Mouse (Mus musculus) gastrocnemius, adult 2 months (tissue): ENCODE results near the gene Cmpk2. TPM values are rescaled to one million over a fixed set of nuclear protein-coding genes. Genes with fewer than 3 reads are reported as not detected.
"Not testable (repeated sequence)": the region's sequence is repeated elsewhere in the genome, so short reads cannot be mapped to it uniquely, and the experiment has no call there.

Experiments
- DNase-seq: peaks from one replicate; pipeline ENCODE4 v3.0.0; 2022
- H3K27ac ChIP-seq: fragments of 200-600 bp; 2 replicates; pipeline ENCODE4 v1.8.1; 2022; ENCODE audit warnings: mild to moderate bottlenecking
- H3K4me3 ChIP-seq: fragments of 200-600 bp; 2 replicates; pipeline ENCODE4 v1.8.1; 2022; ENCODE audit warnings: mild to moderate bottlenecking, moderate library complexity
- CTCF ChIP-seq: fragments of 200-600 bp; IDR thresholded peaks from 2 replicates; pipeline ENCODE4 v1.8.1; 2022; ENCODE audit warnings: antibody characterized with exemption, mild to moderate bottlenecking, moderate library complexity
- intact Hi-C: fragments of 180-260 bp; cut with DNase I; formaldehyde crosslinking; loops from one replicate; pipeline ENCODE4 v1.15.1; 2025
- total RNA-seq, 2 experiments: library from RNA; stranded (reverse); gene quantifications; 2 replicates each; pipeline ENCODE4 v1.2.3; 2021

Gene Cmpk2
- total RNA-seq, 2 experiments from 2014 or later, result 0.97 to 1.8 TPM

DNA sequence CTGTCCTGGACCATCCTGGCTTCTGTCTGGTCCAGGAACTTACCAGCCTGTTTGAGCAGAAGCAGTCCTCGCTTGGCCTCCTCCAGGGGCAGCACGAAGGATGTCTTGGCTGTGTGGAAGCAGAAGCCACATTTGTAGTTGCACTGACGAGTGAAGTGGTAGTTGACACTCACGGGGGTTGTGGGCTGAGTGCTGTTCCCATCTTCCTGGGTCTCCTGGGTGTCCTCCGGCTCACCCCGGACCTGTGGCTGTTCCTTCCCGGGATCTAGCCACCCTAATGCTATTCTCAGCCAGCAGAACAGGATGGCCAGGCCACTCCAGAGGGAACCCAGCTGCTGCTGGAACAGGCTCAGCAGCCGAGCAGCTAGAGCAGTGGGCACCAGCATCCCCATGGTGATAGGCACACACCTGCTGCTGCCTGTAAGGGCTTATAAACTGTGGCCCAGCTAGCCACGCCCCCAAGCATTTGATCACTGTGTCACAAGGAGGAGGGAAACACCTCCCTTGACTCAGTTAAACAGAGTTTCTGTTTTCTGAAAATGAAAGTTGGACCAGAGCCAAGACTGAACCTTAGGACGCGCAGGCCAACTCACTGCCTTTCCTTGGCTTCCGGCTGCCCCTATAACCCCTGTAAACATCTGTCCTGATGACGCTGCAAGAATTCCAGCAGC is 12.8 kb upstream of the Cmpk2 start, which contains the start of gene Rsad2:
Gene Rsad2 (minus strand): TSS at position 425 of the 671 bp plus-strand sequence.
- DNase-seq, result peak; percentile 76
- no peak for TF ChIP-seq CTCF
- intact Hi-C loops, result no loop called here
- peak within 1 kb of the TSS; percentile 79 for H3K27ac ChIP-seq
- peak within 1 kb of the TSS; percentile 65 for H3K4me3 ChIP-seq

DNA sequence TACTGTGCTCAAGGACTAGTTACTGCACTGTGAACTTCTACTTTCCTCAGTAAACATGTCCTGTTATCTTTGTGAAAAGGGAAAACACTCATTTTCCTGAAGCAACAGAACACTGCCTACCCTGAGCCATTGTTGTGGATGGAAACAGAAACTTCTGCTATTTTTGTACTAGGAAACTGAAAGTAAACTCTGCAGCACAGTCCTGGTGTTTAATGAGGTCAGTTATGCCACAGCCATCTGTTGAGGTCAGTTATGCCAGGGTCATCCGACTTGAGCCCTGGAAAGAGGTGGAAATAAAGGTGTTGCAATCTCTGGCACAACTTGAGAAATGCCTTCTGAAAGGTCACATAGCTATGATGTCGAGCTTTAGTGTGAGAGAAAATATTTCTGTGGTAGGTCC is 8.9 kb upstream of the Cmpk2 start:
- intact Hi-C loops, result no loop called here
- DNase-seq, result peak; percentile 44
- TF ChIP-seq CTCF, result no peak
- Histone ChIP-seq H3K27ac (peak overlapping the region; percentile 59), H3K4me3 (peak overlapping the region; percentile 55)

DNA sequence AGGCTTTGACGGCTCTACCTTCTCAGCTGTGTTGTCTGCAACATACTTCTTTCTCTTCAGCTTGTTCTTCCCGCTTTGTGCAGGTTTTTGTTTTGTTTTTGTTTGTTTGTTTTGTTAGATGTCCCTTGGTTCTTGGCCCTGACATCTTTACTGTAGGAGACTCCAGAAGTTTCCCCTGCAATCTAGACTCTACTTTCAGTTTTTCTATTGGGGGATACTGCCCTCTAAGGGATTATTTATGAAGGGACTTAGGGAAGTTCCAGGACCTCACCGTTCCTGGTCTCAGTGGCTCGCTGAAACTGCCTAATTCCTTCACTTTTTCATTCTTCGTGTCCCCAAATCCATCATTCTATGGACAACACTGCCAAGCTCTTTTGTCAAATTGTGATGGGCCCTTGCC is 3.4 kb upstream of the Cmpk2 start:
- peak; percentile 34; the same call in 1 of the 2 replicates for TF ChIP-seq CTCF
- no peak for DNase-seq
- Histone ChIP-seq H3K4me3 (no peak overlapping the region), H3K27ac (no peak overlapping the region)
- intact Hi-C loops, result no loop called here

GRCm38 (mm10) chr12:26470042-26470409 is 1.0 kb downstream of the Cmpk2 start:
- H3K27ac ChIP-seq, result peak overlapping the region; percentile 84
- H3K4me3 ChIP-seq, result peak overlapping the region; percentile 83
- intact Hi-C loops, result no loop called here
- TF ChIP-seq CTCF, result no peak
- no peak for DNase-seq

DNA sequence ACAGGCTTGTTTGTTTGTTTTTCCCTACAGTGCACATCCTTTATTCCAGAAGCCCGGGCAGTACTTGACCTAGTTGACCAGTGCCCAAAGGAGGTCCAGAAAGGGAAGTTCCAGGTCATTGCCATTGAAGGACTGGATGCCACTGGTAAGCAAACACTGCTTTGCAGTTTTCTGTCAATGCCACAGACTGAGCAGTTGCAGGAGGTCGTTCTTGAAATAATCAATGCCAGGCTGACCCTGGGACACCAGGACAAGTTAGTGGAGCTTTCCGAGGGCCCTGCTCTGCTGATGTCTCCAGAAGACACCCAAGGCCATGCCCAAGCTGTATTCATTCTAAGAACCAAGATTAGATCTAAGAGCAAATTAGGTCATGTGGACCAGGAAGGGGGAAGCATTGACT is 2.4 kb downstream of the Cmpk2 start:
- intact Hi-C loops, result no loop called here
- Histone ChIP-seq H3K27ac (no peak overlapping the region), H3K4me3 (no peak overlapping the region)
- no peak for TF ChIP-seq CTCF
- no peak for DNase-seq

- intact Hi-C loops, result no loop called here
These were observed 3.9 kb downstream of the Cmpk2 start for GRCm38 (mm10) chr12:26472770-26473481.

DNA sequence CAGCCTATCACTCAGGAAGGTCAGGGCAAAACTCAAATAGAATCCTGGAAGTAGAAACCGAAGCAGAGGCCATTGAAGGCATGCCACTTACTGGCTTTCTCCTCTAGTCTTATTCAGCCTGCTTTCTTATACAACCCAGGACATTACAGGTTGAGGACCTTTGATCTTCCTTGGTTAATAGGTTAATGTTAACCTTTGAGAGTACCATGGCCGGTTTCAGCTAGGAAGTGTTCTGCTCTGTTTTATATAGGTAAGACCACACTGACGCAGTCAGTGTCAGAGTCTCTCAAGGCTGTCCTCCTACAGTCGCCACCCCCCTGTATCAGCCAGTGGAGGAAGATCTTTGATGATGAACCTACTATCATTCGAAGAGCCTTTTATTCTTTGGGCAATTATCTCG is 4.7 kb downstream of the Cmpk2 start:
- no peak for TF ChIP-seq CTCF
- DNase-seq, result no peak
- no peak overlapping the region for H3K4me3 ChIP-seq
- intact Hi-C loops, result no loop called here
- no peak overlapping the region for H3K27ac ChIP-seq

More at GRCm38 (mm10) chr12:26472770-26473481, 3.9 kb downstream of the Cmpk2 start:
- Histone ChIP-seq H3K27ac (no peak overlapping the region), H3K4me3 (no peak overlapping the region)
- no peak for TF ChIP-seq CTCF
- DNase-seq, result no peak

- TF ChIP-seq CTCF, result no peak
- intact Hi-C loops, result no loop called here
- H3K27ac ChIP-seq, result no peak overlapping the region
These were observed 8.2 kb downstream of the Cmpk2 start for GRCm38 (mm10) chr12:26477198-26477597.

DNA sequence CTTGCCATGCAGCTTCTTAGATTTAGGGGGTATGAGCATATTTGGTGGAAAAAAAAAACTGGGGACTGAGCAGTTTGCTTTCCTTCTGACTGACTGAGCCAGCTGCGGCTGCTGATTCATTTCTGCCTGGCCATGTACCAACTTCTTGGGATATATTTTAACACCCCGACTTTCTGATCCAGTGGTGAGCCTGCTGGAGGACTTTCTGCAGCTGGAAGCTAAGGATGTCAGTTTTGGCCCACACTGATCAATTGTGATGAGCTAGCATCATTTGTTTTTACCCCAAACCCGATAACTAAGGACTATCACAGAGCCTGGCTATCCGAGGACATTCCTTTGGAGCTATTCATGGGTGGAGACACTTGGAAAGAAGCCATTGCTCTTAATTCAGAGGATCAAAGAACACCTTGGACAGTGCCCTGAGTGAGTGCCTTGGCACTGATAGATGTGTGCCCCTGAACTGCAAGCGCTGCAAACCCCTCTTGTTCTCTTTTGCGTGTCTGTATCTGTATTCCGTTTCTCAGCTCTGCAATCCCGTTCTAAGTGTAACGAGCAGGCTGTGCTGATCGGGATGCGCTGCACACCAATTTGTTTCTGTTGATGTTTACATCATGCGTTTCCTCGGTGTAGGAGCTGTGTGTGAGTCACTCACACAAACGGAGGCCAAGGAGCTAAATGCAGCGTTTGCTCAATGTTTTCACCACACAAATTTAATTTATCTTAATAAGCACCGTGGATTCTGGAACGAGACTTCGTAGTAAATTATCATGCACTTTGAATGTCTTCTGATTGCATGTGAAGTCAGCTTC is 9.4 kb downstream of the Cmpk2 start:
- H3K27ac ChIP-seq, result peak overlapping the region; percentile 62
- H3K4me3 ChIP-seq, result peak overlapping the region; percentile 49
- peak; percentile 68 for DNase-seq
- no peak for TF ChIP-seq CTCF
- intact Hi-C loops, result no loop called here

More at GRCm38 (mm10) chr12:26477198-26477597, 8.2 kb downstream of the Cmpk2 start:
- no peak overlapping the region for H3K4me3 ChIP-seq
- no peak for DNase-seq

DNA sequence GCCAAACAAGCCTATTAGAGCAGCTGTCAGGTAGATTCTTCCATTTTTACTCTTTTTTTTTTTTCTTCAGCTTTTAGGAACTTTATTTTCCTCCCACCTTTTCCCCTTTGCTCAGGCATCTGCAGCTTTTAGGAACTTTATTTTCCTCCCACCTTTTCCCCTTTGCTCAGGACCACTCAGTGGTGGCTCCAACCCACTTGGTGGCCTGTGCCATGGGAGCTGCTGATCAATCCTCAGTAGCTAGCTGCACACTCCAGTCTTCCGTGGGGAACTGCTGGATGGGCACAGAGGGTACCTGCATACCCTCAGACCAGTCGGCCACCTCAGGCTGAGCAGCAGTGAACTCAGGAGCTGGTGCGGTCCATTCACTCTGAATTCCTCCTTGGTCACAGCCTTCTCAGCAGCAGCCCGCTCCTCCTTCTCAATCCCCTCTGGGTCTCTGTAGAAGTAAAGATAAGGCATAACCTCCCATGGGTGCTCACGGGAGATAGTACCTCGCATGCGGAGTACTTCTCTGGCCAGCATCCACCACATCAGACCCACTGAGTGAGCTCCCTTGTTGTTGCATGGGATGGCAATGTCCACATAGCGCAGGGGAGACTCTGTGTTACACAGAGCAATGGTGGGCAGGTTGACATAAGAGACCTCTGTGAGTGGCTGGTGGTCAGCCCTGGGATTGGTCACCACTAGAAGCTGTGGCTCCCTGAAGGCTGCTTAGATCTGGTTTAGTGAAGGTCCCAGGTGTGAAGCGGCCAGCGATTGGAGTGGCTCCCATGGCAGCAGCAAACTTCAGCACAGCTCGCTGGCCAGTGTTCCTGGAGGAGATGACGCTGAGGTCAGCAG is 17.0 kb downstream of the Cmpk2 start:
- H3K4me3 ChIP-seq, DNase-seq, H3K27ac ChIP-seq, intact Hi-C loops: not testable (repeated sequence)

- Histone ChIP-seq H3K27ac (peak overlapping the region; percentile 9; the same call in 1 of the 2 replicates), H3K4me3 (peak overlapping the region; percentile 33; the same call in 1 of the 2 replicates)
- peak; percentile 56 for TF ChIP-seq CTCF
- DNase-seq, result peak; percentile 21
- intact Hi-C loops, result no loop called here
These were observed 19.0 kb downstream of the Cmpk2 start for GRCm38 (mm10) chr12:26487874-26488616.
